Mouse (Mus musculus) left cerebral cortex, postnatal 4 days (tissue): Measurements from ENCODE around the gene Cela2a. TPM values are rescaled to one million over a fixed set of nuclear protein-coding genes. Genes with fewer than 3 reads are reported as not detected.

Experiments
- DNase-seq: peaks from one replicate; pipeline ENCODE4 v3.0.0-alpha.2; 2022
- intact Hi-C: fragments of 180-260 bp; cut with DNase I; formaldehyde crosslinking; loops from one replicate; pipeline ENCODE4 v1.15.1; 2025
- total RNA-seq, 2 experiments: library from RNA; stranded (reverse); gene quantifications; 2 replicates each; pipeline ENCODE4 v1.2.3; 2021

The Cela2a gene
- total RNA-seq, 2 experiments from 2014 or later, result not detected

- intact Hi-C loops, result no loop called here
- DNase-seq, result no peak
These were observed 34.4 kb upstream of the Cela2a start for GRCm38 (mm10) chr4:141860246-141860841.

GRCm38 (mm10) chr4:141859351-141859750, 33.4 kb upstream of the Cela2a start:
- intact Hi-C loops, result no loop called here
- DNase-seq, result no peak

- intact Hi-C loops, result no loop called here
- DNase-seq, result no peak
These were observed 32.5 kb upstream of the Cela2a start for GRCm38 (mm10) chr4:141858501-141858900.

- intact Hi-C loops, result no loop called here
- DNase-seq, result peak; percentile 83
These were observed 31.5 kb upstream of the Cela2a start for GRCm38 (mm10) chr4:141857422-141857930.

GRCm38 (mm10) chr4:141853437-141853836, 27.5 kb upstream of the Cela2a start:
- intact Hi-C loops, result no loop called here
- DNase-seq, result peak; percentile 69

GRCm38 (mm10) chr4:141845999-141846398, 20.0 kb upstream of the Cela2a start, which contains the start of gene Ctrc:
TSS of gene Ctrc (minus strand) at chr4:141846359.
- no peak for DNase-seq
- intact Hi-C loops, result loop anchor here (10.0 kb wide), 1 partner anchor 231 kb away; the partner anchor contains the start of gene Tmem82

GRCm38 (mm10) chr4:141834536-141835095, 8.7 kb upstream of the Cela2a start:
- intact Hi-C loops, result no loop called here
- DNase-seq, result no peak

- DNase-seq, result no peak
- intact Hi-C loops, result no loop called here
These were observed 8.0 kb upstream of the Cela2a start for GRCm38 (mm10) chr4:141833911-141834310.

GRCm38 (mm10) chr4:141831361-141831760, 5.4 kb upstream of the Cela2a start:
- no peak for DNase-seq
- intact Hi-C loops, result no loop called here

GRCm38 (mm10) chr4:141830381-141830780, 4.4 kb upstream of the Cela2a start:
- no peak for DNase-seq
- intact Hi-C loops, result no loop called here

GRCm38 (mm10) chr4:141828177-141828576, 2.2 kb upstream of the Cela2a start:
- DNase-seq, result no peak
- intact Hi-C loops, result no loop called here

GRCm38 (mm10) chr4:141827401-141827800, 1.4 kb upstream of the Cela2a start:
- intact Hi-C loops, result no loop called here
- DNase-seq, result no peak

- DNase-seq, result no peak
- intact Hi-C loops, result no loop called here
These were observed 3.0 kb downstream of the Cela2a start for GRCm38 (mm10) chr4:141822979-141823378.

GRCm38 (mm10) chr4:141822089-141822488, 3.9 kb downstream of the Cela2a start:
- intact Hi-C loops, result no loop called here
- no peak for DNase-seq

GRCm38 (mm10) chr4:141821178-141821577, 4.8 kb downstream of the Cela2a start:
- intact Hi-C loops, result no loop called here

GRCm38 (mm10) chr4:141819316-141819715, 6.6 kb downstream of the Cela2a start:
- intact Hi-C loops, result no loop called here
- no peak for DNase-seq

More at GRCm38 (mm10) chr4:141821178-141821577, 4.8 kb downstream of the Cela2a start:
- no peak for DNase-seq

- intact Hi-C loops, result no loop called here
- no peak for DNase-seq
These were observed 7.1 kb downstream of the Cela2a start for GRCm38 (mm10) chr4:141818861-141819260.

- intact Hi-C loops, result no loop called here
- no peak for DNase-seq
These were observed 8.3 kb downstream of the Cela2a start for GRCm38 (mm10) chr4:141817706-141818105.

GRCm38 (mm10) chr4:141816776-141817655, 8.9 kb downstream of the Cela2a start:
- DNase-seq, result peak; percentile 19
- intact Hi-C loops, result no loop called here

- intact Hi-C loops, result no loop called here
- peak; percentile 34 for DNase-seq
These were observed 9.7 kb downstream of the Cela2a start for GRCm38 (mm10) chr4:141816267-141816666.

GRCm38 (mm10) chr4:141811375-141811774, 14.6 kb downstream of the Cela2a start:
- DNase-seq, result no peak
- intact Hi-C loops, result no loop called here
